Mouse (Mus musculus) megakaryocyte, embryonic 14.5 days (primary cell): ENCODE measurements around the gene Lrp1.

Experiments
- FLI1 ChIP-seq: IDR thresholded peaks from 2 replicates; pipeline ENCODE4 v1.6.1; 2012; ENCODE audit warnings: low read length, inconsistent platforms, mixed read lengths
- GATA1 ChIP-seq: IDR thresholded peaks from 3 replicates; pipeline ENCODE4 v1.6.1; 2012; ENCODE audit warnings: mixed read lengths, low read length, inconsistent platforms, borderline replicate concordance

DNA sequence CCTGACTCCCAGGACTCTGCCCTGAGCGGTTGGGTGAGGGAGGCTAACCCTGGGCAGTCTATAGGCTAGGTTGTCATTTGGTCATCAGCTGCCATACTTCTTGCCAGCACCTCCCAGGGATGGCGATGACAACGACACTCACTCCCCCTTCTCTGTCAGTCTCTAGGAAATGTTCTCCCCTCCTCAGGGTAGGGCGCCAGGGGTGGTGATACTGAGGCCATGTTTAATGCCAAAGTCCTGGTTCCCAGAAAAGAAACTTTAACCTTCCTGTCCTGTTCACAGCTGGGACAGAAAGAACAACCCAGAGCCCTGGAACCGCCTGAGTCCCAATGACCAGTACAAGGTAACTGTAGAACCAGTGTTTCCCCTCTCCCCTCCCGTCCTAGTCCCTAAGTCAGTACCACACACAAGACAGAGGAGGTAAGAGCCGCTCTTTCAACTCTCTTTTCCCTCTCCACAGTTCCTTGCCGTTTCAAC is 104.9 kb downstream of the Lrp1 start:
- TF ChIP-seq FLI1: no peak
- TF ChIP-seq GATA1: no peak
